Mouse (Mus musculus) hindbrain, embryonic 13.5 days (tissue): ENCODE data around the gene Slc44a2. TPM values are rescaled to one million over a fixed set of nuclear protein-coding genes. Genes with fewer than 3 reads are reported as not detected.

Source experiments
- polyA plus RNA-seq: library from polyadenylated mRNA; unstranded; fragments of >200 nt; fragmentation: Nextera tagmentation; extraction: Ambion mirVana; gene quantifications from 2 replicates; pipeline ENCODE4 v1.2.1, GENCODE M21; 2015

Slc44a2 gene
- polyA plus RNA-seq, 1 experiment from 2014 or later, result 68.1 TPM

Other genes starting within 250 kb of the Slc44a2 start
- 1.9 and 2.4 TPM in 2 replicates for gene Gm49373, start 247.6 kb upstream of the Slc44a2 start, polyA plus RNA-seq
- 57.3 and 63.1 TPM in 2 replicates for gene Fdx1l, start 247.1 kb upstream of the Slc44a2 start, polyA plus RNA-seq
- gene Gm38431, start 228.7 kb upstream of the Slc44a2 start, polyA plus RNA-seq, result 0.92 and 2.8 TPM in 2 replicates
- gene Raver1, start 228.7 kb upstream of the Slc44a2 start, polyA plus RNA-seq, result 28.3 and 32.5 TPM in 2 replicates
- gene Tyk2, start 189.5 kb upstream of the Slc44a2 start, polyA plus RNA-seq, result 12.4 and 12.8 TPM in 2 replicates
- gene Cdc37, start 170.7 kb upstream of the Slc44a2 start, polyA plus RNA-seq, result 221 and 223 TPM in 2 replicates
- 17.6 and 18.8 TPM in 2 replicates for gene Pde4a, start 155.0 kb upstream of the Slc44a2 start, polyA plus RNA-seq
- 61.8 and 64.7 TPM in 2 replicates for gene Keap1, start 81.3 kb upstream of the Slc44a2 start, polyA plus RNA-seq
- gene S1pr5, start 72.3 kb upstream of the Slc44a2 start, polyA plus RNA-seq, result 2.8 and 3.4 TPM in 2 replicates
- 51.1 and 51.8 TPM in 2 replicates for gene Atg4d, start 55.4 kb upstream of the Slc44a2 start, polyA plus RNA-seq
- 16.3 and 17.1 TPM in 2 replicates for gene Kri1, start 32.7 kb upstream of the Slc44a2 start, polyA plus RNA-seq
- gene Cdkn2d, start 29.3 kb upstream of the Slc44a2 start, polyA plus RNA-seq, result 89.2 and 90.3 TPM in 2 replicates
- gene Ap1m2, start 8.4 kb upstream of the Slc44a2 start, polyA plus RNA-seq, result 0.62 and 0.71 TPM in 2 replicates
- gene Ilf3, start 47.2 kb downstream of the Slc44a2 start, polyA plus RNA-seq, result 253 and 276 TPM in 2 replicates
- 50.6 and 54.0 TPM in 2 replicates for gene Qtrt1, start 91.1 kb downstream of the Slc44a2 start, polyA plus RNA-seq
- 64.9 and 72.1 TPM in 2 replicates for gene Dnm2, start 104.2 kb downstream of the Slc44a2 start, polyA plus RNA-seq
- gene Tmed1, start 189.6 kb downstream of the Slc44a2 start, polyA plus RNA-seq, result 57.0 and 61.8 TPM in 2 replicates
- gene AB124611, start 205.5 kb downstream of the Slc44a2 start, polyA plus RNA-seq, result 3.4 and 3.8 TPM in 2 replicates
- 29.4 and 29.9 TPM in 2 replicates for gene Carm1, start 226.2 kb downstream of the Slc44a2 start, polyA plus RNA-seq